Mouse (Mus musculus) neural tube, embryonic 13.5 days (tissue): ENCODE data around the gene Tnfaip1. TPM values are rescaled to one million over a fixed set of nuclear protein-coding genes. Genes with fewer than 3 reads are reported as not detected.

Experiments used
- ATAC-seq: fragments of 200-750 bp; cut with Nextera tagmentation; 2 replicates; pipeline ENCODE4 v1.8.0; 2017; ENCODE audit warnings: low read depth, mild to moderate bottlenecking, moderate TSS enrichment, moderate library complexity
- H3K27ac ChIP-seq: fragments of 300-500 bp; sonication (generic); replicated peaks from 2 replicates; pipeline ENCODE4 v1.5.1; 2015; ENCODE audit warnings: moderate library complexity, mild to moderate bottlenecking, inconsistent platforms
- H3K27me3 ChIP-seq: fragments of 300-500 bp; sonication (generic); 2 replicates; pipeline ENCODE4 v1.6.1; 2015; ENCODE audit warnings: mild to moderate bottlenecking, inconsistent platforms
- H3K36me3 ChIP-seq: fragments of 300-500 bp; sonication (generic); 2 replicates; pipeline ENCODE4 v1.6.1; 2015; ENCODE audit warnings: mild to moderate bottlenecking, inconsistent platforms
- H3K4me1 ChIP-seq: fragments of 300-500 bp; sonication (generic); replicated peaks from 2 replicates; pipeline ENCODE4 v1.6.1; 2015; ENCODE audit warnings: inconsistent platforms
- H3K4me2 ChIP-seq: fragments of 300-500 bp; sonication (generic); 2 replicates; pipeline ENCODE4 v1.6.1; 2015; ENCODE audit warnings: inconsistent platforms, mild to moderate bottlenecking, moderate library complexity
- H3K4me3 ChIP-seq: fragments of 300-500 bp; sonication (generic); 2 replicates; pipeline ENCODE4 v1.5.1; 2015; ENCODE audit warnings: mild to moderate bottlenecking, inconsistent platforms
- H3K9ac ChIP-seq: fragments of 300-500 bp; sonication (generic); 2 replicates; pipeline ENCODE4 v1.6.1; 2015; ENCODE audit warnings: moderate library complexity, mild to moderate bottlenecking, inconsistent platforms
- H3K9me3 ChIP-seq: fragments of 300-500 bp; sonication (generic); 2 replicates; pipeline ENCODE4 v1.6.1; 2016; ENCODE audit warnings: inconsistent platforms
- whole genome bisulfite sequencing: fragments of 180-500 bp; shearing (Covaris S2); methylation state at CpG from one replicate; pipeline ENCODE4 v1.1.7; 2015; 5-methylcytosine and 5-hydroxymethylcytosine counted together
- polyA plus RNA-seq: library from polyadenylated mRNA; unstranded; fragments of >200 nt; fragmentation: Nextera tagmentation; extraction: Ambion mirVana; gene quantifications from 2 replicates; pipeline ENCODE4 v1.2.1, GENCODE M21; 2015

The Tnfaip1 gene
- polyA plus RNA-seq, 1 experiment from 2014 or later: 50.7 TPM

GRCm38 (mm10) chr11:78556070-78556469 is 19.9 kb upstream of the Tnfaip1 start:
- H3K4me3 ChIP-seq: no peak overlapping the region
- no peak overlapping the region for H3K4me2 ChIP-seq
- no peak overlapping the region for H3K9ac ChIP-seq
- peaks cover 7% of the 10 kb centered on the region; the same call in 1 of the 2 replicates for H3K9me3 ChIP-seq
- no peak for ATAC-seq
- H3K4me1 ChIP-seq: peaks cover 4% of the 10 kb centered on the region
- no peaks in the 10 kb centered on the region for H3K27me3 ChIP-seq
- no peak overlapping the region for H3K27ac ChIP-seq
- no peaks in the 10 kb centered on the region for H3K36me3 ChIP-seq
- 86% methylated on average over 4 of the region's 4 CpGs for WGBS

- ATAC-seq: no peak
- 91% methylated on average over 3 of the region's 3 CpGs for WGBS
- H3K4me3 ChIP-seq: no peak overlapping the region
- H3K9me3 ChIP-seq: peaks cover 7% of the 10 kb centered on the region; the same call in 1 of the 2 replicates
- H3K4me1 ChIP-seq: peaks cover 6% of the 10 kb centered on the region
- no peak overlapping the region for H3K27ac ChIP-seq
- no peaks in the 10 kb centered on the region for H3K27me3 ChIP-seq
- no peak overlapping the region for H3K4me2 ChIP-seq
- no peak overlapping the region for H3K9ac ChIP-seq
- H3K36me3 ChIP-seq: no peaks in the 10 kb centered on the region
These were observed 19.5 kb upstream of the Tnfaip1 start for GRCm38 (mm10) chr11:78555623-78556022.

GRCm38 (mm10) chr11:78551059-78551398 is 14.9 kb upstream of the Tnfaip1 start:
- Histone ChIP-seq H3K4me2 (peak overlapping the region; percentile 81), H3K27ac (peak overlapping the region; percentile 90), H3K9ac (peak overlapping the region; percentile 75), H3K4me1 (peaks cover 29% of the 10 kb centered on the region), H3K9me3 (peaks cover 7% of the 10 kb centered on the region; the same call in 1 of the 2 replicates), H3K36me3 (no peaks in the 10 kb centered on the region), H3K27me3 (no peaks in the 10 kb centered on the region), H3K4me3 (peak overlapping the region; percentile 68)
- WGBS: 34% methylated on average over 6 of the region's 6 CpGs
- ATAC-seq: peak; percentile 47; the same call in 1 of the 2 replicates

- under 1% methylated on average over 60 of the region's 60 CpGs for WGBS
These were observed 14.3 kb upstream of the Tnfaip1 start, which contains the start of gene Tmem97 for GRCm38 (mm10) chr11:78550168-78551058. TSS of gene Tmem97 (minus strand) at chr11:78550777.

GRCm38 (mm10) chr11:78549491-78549987 is 13.4 kb upstream of the Tnfaip1 start:
- Histone ChIP-seq H3K36me3 (peaks cover 5% of the 10 kb centered on the region; the same call in 1 of the 2 replicates), H3K27ac (0 out of 2 replicates have a peak overlapping the region, but pooled peaks have one; percentile 85), H3K4me2 (peak overlapping the region; percentile 81), H3K4me1 (peaks cover 29% of the 10 kb centered on the region), H3K9me3 (peaks cover 7% of the 10 kb centered on the region; the same call in 1 of the 2 replicates), H3K4me3 (peak overlapping the region; percentile 68), H3K27me3 (no peaks in the 10 kb centered on the region), H3K9ac (peak overlapping the region; percentile 75)
- WGBS: 23% methylated on average over 5 of the region's 5 CpGs
- no peak for ATAC-seq

More at GRCm38 (mm10) chr11:78550168-78551058, 14.3 kb upstream of the Tnfaip1 start, which contains the start of gene Tmem97:
- peak; percentile 100 for ATAC-seq
- Histone ChIP-seq H3K27ac (peak within 1 kb of the TSS; percentile 90), H3K4me1 (peaks cover 29% of the 10 kb centered on the region), H3K9me3 (peaks cover 7% of the 10 kb centered on the region; the same call in 1 of the 2 replicates), H3K27me3 (no peaks in the 10 kb centered on the region), H3K9ac (peak within 1 kb of the TSS; percentile 75), H3K4me2 (peak within 1 kb of the TSS; percentile 81), H3K4me3 (peak within 1 kb of the TSS; percentile 68), H3K36me3 (peaks cover 3% of the 10 kb centered on the region; the same call in 1 of the 2 replicates)

- H3K27ac ChIP-seq: no peak overlapping the region
- WGBS: 76% methylated on average over 2 of the region's 2 CpGs
These were observed 11.8 kb upstream of the Tnfaip1 start for GRCm38 (mm10) chr11:78547718-78548460.

GRCm38 (mm10) chr11:78545181-78545580 is 9.0 kb upstream of the Tnfaip1 start:
- Histone ChIP-seq H3K4me2 (no peak overlapping the region), H3K4me1 (peaks cover 23% of the 10 kb centered on the region), H3K4me3 (no peak overlapping the region), H3K9ac (no peak overlapping the region), H3K36me3 (peaks cover 43% of the 10 kb centered on the region), H3K27ac (no peak overlapping the region), H3K27me3 (no peaks in the 10 kb centered on the region), H3K9me3 (no peaks in the 10 kb centered on the region)
- WGBS: 76% methylated on average over 8 of the region's 8 CpGs
- no peak for ATAC-seq

More at GRCm38 (mm10) chr11:78547718-78548460, 11.8 kb upstream of the Tnfaip1 start:
- Histone ChIP-seq H3K9me3 (no peaks in the 10 kb centered on the region), H3K4me2 (no peak overlapping the region), H3K36me3 (peaks cover 20% of the 10 kb centered on the region), H3K27me3 (no peaks in the 10 kb centered on the region), H3K4me3 (no peak overlapping the region), H3K4me1 (peaks cover 29% of the 10 kb centered on the region), H3K9ac (no peak overlapping the region)
- no peak for ATAC-seq

- Histone ChIP-seq H3K4me1 (peaks cover 17% of the 10 kb centered on the region), H3K9ac (no peak overlapping the region), H3K9me3 (no peaks in the 10 kb centered on the region), H3K4me3 (no peak overlapping the region), H3K4me2 (no peak overlapping the region), H3K36me3 (peaks cover 49% of the 10 kb centered on the region), H3K27me3 (no peaks in the 10 kb centered on the region), H3K27ac (no peak overlapping the region)
- 90% methylated on average over 7 of the region's 7 CpGs for WGBS
- ATAC-seq: no peak
These were observed 8.4 kb upstream of the Tnfaip1 start for GRCm38 (mm10) chr11:78544449-78545111.

- H3K4me3 ChIP-seq: no peak overlapping the region
- WGBS: 92% methylated on average over 3 of the region's 3 CpGs
- H3K27me3 ChIP-seq: no peaks in the 10 kb centered on the region
- no peak for ATAC-seq
- H3K9me3 ChIP-seq: no peaks in the 10 kb centered on the region
- H3K36me3 ChIP-seq: peaks cover 57% of the 10 kb centered on the region
- H3K4me2 ChIP-seq: no peak overlapping the region
- H3K4me1 ChIP-seq: peaks cover 16% of the 10 kb centered on the region
- no peak overlapping the region for H3K9ac ChIP-seq
- H3K27ac ChIP-seq: no peak overlapping the region
These were observed 4.2 kb upstream of the Tnfaip1 start for GRCm38 (mm10) chr11:78540358-78540757.

- 2% methylated on average over 14 of the region's 14 CpGs for WGBS
- H3K4me2 ChIP-seq: peak overlapping the region; percentile 87
- no peaks in the 10 kb centered on the region for H3K9me3 ChIP-seq
- peaks cover 30% of the 10 kb centered on the region for H3K36me3 ChIP-seq
- ATAC-seq: no peak; the same call in 1 of the 2 replicates
- H3K9ac ChIP-seq: peak overlapping the region; percentile 90
- H3K4me1 ChIP-seq: peaks cover 34% of the 10 kb centered on the region
- H3K27ac ChIP-seq: peak overlapping the region; percentile 90
- peak overlapping the region; percentile 83 for H3K4me3 ChIP-seq
- H3K27me3 ChIP-seq: no peaks in the 10 kb centered on the region
These were observed 555 bp upstream of the Tnfaip1 start for GRCm38 (mm10) chr11:78536690-78537084.

GRCm38 (mm10) chr11:78535376-78536079 is 604 bp downstream of the Tnfaip1 start:
- no peaks in the 10 kb centered on the region for H3K9me3 ChIP-seq
- peaks cover 34% of the 10 kb centered on the region for H3K4me1 ChIP-seq
- H3K36me3 ChIP-seq: peaks cover 21% of the 10 kb centered on the region
- WGBS: under 1% methylated on average over 23 of the region's 23 CpGs
- H3K4me2 ChIP-seq: peak overlapping the region; percentile 87
- peak overlapping the region; percentile 87 for H3K9ac ChIP-seq
- H3K4me3 ChIP-seq: peak overlapping the region; percentile 83
- H3K27me3 ChIP-seq: no peaks in the 10 kb centered on the region
- ATAC-seq: peak; percentile 29
- peak overlapping the region; percentile 93 for H3K27ac ChIP-seq
